Mouse (Mus musculus) forebrain, embryonic 16.5 days (tissue): ENCODE data around the gene Fam57a. TPM values are rescaled to one million over a fixed set of nuclear protein-coding genes. Genes with fewer than 3 reads are reported as not detected.

Source experiments
- ATAC-seq: fragments of 200-750 bp; cut with Nextera tagmentation; 2 replicates; pipeline ENCODE4 v1.8.0; 2017; ENCODE audit warnings: mild to moderate bottlenecking, moderate library complexity
- H3K27ac ChIP-seq: fragments of 300-500 bp; sonication (generic); 2 replicates; pipeline ENCODE4 v1.5.1; 2014; ENCODE audit warnings: low read length, control low read depth
- H3K27me3 ChIP-seq: fragments of 300-500 bp; sonication (generic); replicated peaks from 2 replicates; pipeline ENCODE4 v1.6.1; 2014; ENCODE audit warnings: low read length; ENCODE audit not compliant: control insufficient read depth, insufficient read depth
- H3K36me3 ChIP-seq: fragments of 300-500 bp; sonication (generic); 2 replicates; pipeline ENCODE4 v1.6.1; 2014; ENCODE audit not compliant: control insufficient read depth, insufficient read depth
- H3K4me1 ChIP-seq: fragments of 300-500 bp; sonication (generic); replicated peaks from 2 replicates; pipeline ENCODE4 v1.6.1; 2014; ENCODE audit warnings: low read length; ENCODE audit not compliant: control insufficient read depth, insufficient read depth
- H3K4me2 ChIP-seq: fragments of 300-500 bp; sonication (generic); 2 replicates; pipeline ENCODE4 v1.6.1; 2014; ENCODE audit warnings: mild to moderate bottlenecking, low read length, control low read depth
- H3K4me3 ChIP-seq: fragments of 300-500 bp; sonication (generic); replicated peaks from 2 replicates; pipeline ENCODE4 v1.5.1; 2014; ENCODE audit warnings: mild to moderate bottlenecking, low read length, control low read depth
- H3K9ac ChIP-seq: fragments of 300-500 bp; sonication (generic); replicated peaks from 2 replicates; pipeline ENCODE4 v1.6.1; 2014; ENCODE audit warnings: low read depth, low read length, control low read depth
- H3K9me3 ChIP-seq: fragments of 300-500 bp; sonication (generic); 2 replicates; pipeline ENCODE4 v1.6.1; 2016; ENCODE audit warnings: low read length; ENCODE audit not compliant: control insufficient read depth
- WGBS: fragments of 180-500 bp; shearing (Covaris S2); extraction: QIAGEN DNeasy Blood & Tissue Kit; methylation state at CpG from one replicate; pipeline ENCODE4 v1.1.7; 2014; 5-methylcytosine and 5-hydroxymethylcytosine counted together
- polyA plus RNA-seq: library from polyadenylated mRNA; unstranded; fragments of >200 nt; fragmentation: Nextera tagmentation; extraction: Ambion mirVana; gene quantifications from 2 replicates; pipeline ENCODE4 v1.2.1, GENCODE M21; 2015

Fam57a gene
- polyA plus RNA-seq = 22.3 and 25.6 TPM in 2 replicates

- Histone ChIP-seq H3K27me3 (no peaks in the 10 kb centered on the region), H3K36me3 (no peaks in the 10 kb centered on the region), H3K9ac (peak within 1 kb of the TSS; percentile 72), H3K4me3 (peak within 1 kb of the TSS; percentile 76), H3K9me3 (no peaks in the 10 kb centered on the region), H3K4me1 (peaks cover 11% of the 10 kb centered on the region), H3K4me2 (peak within 1 kb of the TSS; percentile 83), H3K27ac (peak within 1 kb of the TSS; percentile 48)
- ATAC-seq = peak; percentile 96
- under 1% methylated on average over 37 of the region's 37 CpGs for WGBS
Observed at GRCm38 (mm10) chr11:76179495-76180145, at the start of gene Fam57a, which contains the start of gene Vps53. Gene Fam57a (plus strand): TSS chr11:76179671. Gene Vps53 (minus strand): TSS chr11:76179647.

- Histone ChIP-seq H3K4me3 (no peak overlapping the region), H3K27me3 (no peaks in the 10 kb centered on the region), H3K9ac (no peak overlapping the region), H3K4me2 (no peak overlapping the region), H3K9me3 (no peaks in the 10 kb centered on the region), H3K4me1 (no peaks in the 10 kb centered on the region), H3K27ac (no peak overlapping the region), H3K36me3 (peaks cover 12% of the 10 kb centered on the region)
- WGBS = 92% methylated on average over 5 of the region's 5 CpGs
- ATAC-seq = no peak
Observed at GRCm38 (mm10) chr11:76130859-76131258, 48.6 kb upstream of the Fam57a start.

- no peaks in the 10 kb centered on the region for H3K27me3 ChIP-seq
- H3K9me3 ChIP-seq = no peaks in the 10 kb centered on the region
- H3K4me3 ChIP-seq = no peak overlapping the region
- peaks cover 15% of the 10 kb centered on the region for H3K36me3 ChIP-seq
- no peak overlapping the region for H3K9ac ChIP-seq
- no peak overlapping the region for H3K27ac ChIP-seq
- 87% methylated on average over 7 of the region's 7 CpGs for WGBS
- no peak for ATAC-seq
- no peaks in the 10 kb centered on the region for H3K4me1 ChIP-seq
- no peak overlapping the region for H3K4me2 ChIP-seq
Observed at GRCm38 (mm10) chr11:76135641-76136437, 43.6 kb upstream of the Fam57a start.

- no peak for ATAC-seq
- Histone ChIP-seq H3K4me2 (no peak overlapping the region), H3K4me3 (no peak overlapping the region), H3K27ac (no peak overlapping the region), H3K9ac (no peak overlapping the region), H3K27me3 (no peaks in the 10 kb centered on the region), H3K4me1 (no peaks in the 10 kb centered on the region), H3K9me3 (no peaks in the 10 kb centered on the region), H3K36me3 (peaks cover 12% of the 10 kb centered on the region)
- WGBS = 81% methylated on average over 3 of the region's 3 CpGs
Observed at GRCm38 (mm10) chr11:76137996-76138395, 41.5 kb upstream of the Fam57a start.

GRCm38 (mm10) chr11:76144386-76144785 lies 35.1 kb upstream of the Fam57a start:
- H3K27ac ChIP-seq = no peak overlapping the region
- no peak for ATAC-seq
- H3K4me2 ChIP-seq = no peak overlapping the region
- H3K4me1 ChIP-seq = peaks cover 11% of the 10 kb centered on the region
- H3K4me3 ChIP-seq = no peak overlapping the region
- H3K27me3 ChIP-seq = no peaks in the 10 kb centered on the region
- 95% methylated on average over 8 of the region's 8 CpGs for WGBS
- no peaks in the 10 kb centered on the region for H3K36me3 ChIP-seq
- H3K9ac ChIP-seq = no peak overlapping the region
- H3K9me3 ChIP-seq = no peaks in the 10 kb centered on the region

GRCm38 (mm10) chr11:76145169-76145568 lies 34.3 kb upstream of the Fam57a start:
- 100% methylated on average over 1 of the region's 1 CpGs for WGBS
- H3K27ac ChIP-seq = no peak overlapping the region
- H3K4me1 ChIP-seq = peaks cover 11% of the 10 kb centered on the region
- no peak overlapping the region for H3K9ac ChIP-seq
- ATAC-seq = no peak
- H3K4me2 ChIP-seq = no peak overlapping the region
- H3K36me3 ChIP-seq = no peaks in the 10 kb centered on the region
- H3K9me3 ChIP-seq = no peaks in the 10 kb centered on the region
- no peaks in the 10 kb centered on the region for H3K27me3 ChIP-seq
- no peak overlapping the region for H3K4me3 ChIP-seq

- Histone ChIP-seq H3K36me3 (no peaks in the 10 kb centered on the region), H3K4me1 (peaks cover 11% of the 10 kb centered on the region), H3K9ac (no peak overlapping the region), H3K27ac (no peak overlapping the region), H3K27me3 (no peaks in the 10 kb centered on the region), H3K9me3 (no peaks in the 10 kb centered on the region), H3K4me3 (no peak overlapping the region), H3K4me2 (no peak overlapping the region)
- ATAC-seq = no peak
- 92% methylated on average over 8 of the region's 8 CpGs for WGBS
Observed at GRCm38 (mm10) chr11:76146187-76147010, 33.1 kb upstream of the Fam57a start.

- H3K27ac ChIP-seq = peak overlapping the region; percentile 17; the same call in 1 of the 2 replicates
- no peaks in the 10 kb centered on the region for H3K27me3 ChIP-seq
- no peaks in the 10 kb centered on the region for H3K9me3 ChIP-seq
- no peak overlapping the region for H3K4me2 ChIP-seq
- H3K9ac ChIP-seq = no peak overlapping the region
- H3K4me3 ChIP-seq = no peak overlapping the region
- H3K36me3 ChIP-seq = no peaks in the 10 kb centered on the region
- 44% methylated on average over 8 of the region's 8 CpGs for WGBS
- 0 out of 2 replicates have a peak, but pooled peaks have one; percentile 69 for ATAC-seq
- peaks cover 11% of the 10 kb centered on the region for H3K4me1 ChIP-seq
Observed at GRCm38 (mm10) chr11:76148055-76149008, 31.1 kb upstream of the Fam57a start.
